Mouse (Mus musculus) ES-E14 (cell line): ENCODE data around the gene Mtif2. TPM values are rescaled to one million over a fixed set of nuclear protein-coding genes. Genes with fewer than 3 reads are reported as not detected.

Experiments used
- DNase-seq: peaks from one replicate; pipeline ENCODE4 v3.0.0-alpha.2; 2013; ENCODE audit warnings: low read depth, low spot score
- H3K27ac ChIP-seq: 2 replicates; pipeline ENCODE4 v1.5.1; 2012; ENCODE audit warnings: low read depth, mild to moderate bottlenecking, low read length, moderate library complexity, mixed read lengths; ENCODE audit not compliant: poor library complexity, insufficient read depth, severe bottlenecking
- H3K36me3 ChIP-seq: 2 replicates; pipeline ENCODE4 v1.6.1; 2012; ENCODE audit warnings: mild to moderate bottlenecking, low read length, moderate library complexity, mixed read lengths; ENCODE audit not compliant: control insufficient read depth, poor library complexity, insufficient read depth, severe bottlenecking
- H3K4me1 ChIP-seq, 2 experiments: fragments of 150-350 bp in 1 of 2; sonication (generic) in 1 of 2; 2 replicates each; pipeline ENCODE4 v1.6.1; 2012; ENCODE audit warnings: low read length in 2 of 2, mild to moderate bottlenecking in 1 of 2, mixed read lengths in 1 of 2; ENCODE audit not compliant: control insufficient read depth in 2 of 2, insufficient read depth in 2 of 2, poor library complexity in 1 of 2
- H3K4me3 ChIP-seq, 2 experiments: fragments of 150-350 bp in 1 of 2; sonication (generic) in 1 of 2; 2 replicates each; pipeline ENCODE4 v1.5.1; 2012; ENCODE audit warnings: low read length in 2 of 2, low read depth in 1 of 2, mild to moderate bottlenecking in 1 of 2, mixed read lengths in 1 of 2; ENCODE audit not compliant: insufficient read depth in 1 of 2, poor library complexity in 1 of 2, severe bottlenecking in 1 of 2
- H3K9ac ChIP-seq: 2 replicates; pipeline ENCODE4 v1.6.1; 2012; ENCODE audit warnings: low read depth, mild to moderate bottlenecking, low read length, mixed read lengths; ENCODE audit not compliant: poor library complexity, insufficient read depth, severe bottlenecking
- H3K9me3 ChIP-seq: fragments of 150-350 bp; sonication (generic); 2 replicates; pipeline ENCODE4 v1.6.1; 2012; ENCODE audit warnings: low read depth, mild to moderate bottlenecking, low read length; ENCODE audit not compliant: control insufficient read depth, insufficient read depth
- CHD2 ChIP-seq: IDR thresholded peaks from 2 replicates; pipeline ENCODE4 v1.6.1; 2014; ENCODE audit warnings: mild to moderate bottlenecking, low read depth, low read length, inconsistent platforms
- HCFC1 ChIP-seq: IDR thresholded peaks from 2 replicates; pipeline ENCODE4 v1.6.1; 2012; ENCODE audit warnings: low read length, inconsistent platforms, borderline replicate concordance; ENCODE audit not compliant: insufficient read depth
- MAFK ChIP-seq: IDR thresholded peaks from 2 replicates; pipeline ENCODE4 v1.6.1; 2014; ENCODE audit warnings: mild to moderate bottlenecking, low read depth, low read length, inconsistent platforms; ENCODE audit not compliant: insufficient read depth
- ZC3H11A ChIP-seq: IDR thresholded peaks from 2 replicates; pipeline ENCODE4 v1.6.1; 2012; ENCODE audit warnings: low read depth, mild to moderate bottlenecking, inconsistent platforms, low read length, borderline replicate concordance
- ZNF384 ChIP-seq: IDR thresholded peaks from 2 replicates; pipeline ENCODE4 v1.6.1; 2012; ENCODE audit warnings: low read depth, low read length, inconsistent platforms
- in situ Hi-C, 2 experiments: fragments of 600-800 bp; cut with MboI; formaldehyde crosslinking; loops; one replicate each; pipeline ENCODE4 v1.15.1; 2025; ENCODE audit warnings: low sequenced_read_pairs in 2 of 2, inconsistent platforms in 1 of 2; ENCODE audit not compliant: unreplicated experiment in 2 of 2
- total RNA-seq: library from RNA; depleted of rRNA; stranded (reverse); fragments of 300-350 nt; gene quantifications from 2 replicates; pipeline ENCODE4 v1.2.3, GENCODE M21; 2012; rRNA removed

Gene Mtif2
- total RNA-seq, 1 experiment = 30.0 TPM

GRCm38 (mm10) chr11:29572656-29573055 lies 46.4 kb downstream of the Mtif2 start:
- in situ Hi-C loops = no loop called here
- Histone ChIP-seq H3K36me3 (no peaks in the 10 kb centered on the region), H3K4me1 (no peaks in the 10 kb centered on the region), H3K4me3 (no peak overlapping the region), H3K9ac (no peak overlapping the region), H3K9me3 (no peaks in the 10 kb centered on the region), H3K27ac (no peak overlapping the region)
- DNase-seq = no peak
- TF ChIP-seq MAFK = no peak
- TF ChIP-seq CHD2 = no peak
- no peak for TF ChIP-seq ZC3H11A
- TF ChIP-seq HCFC1 = no peak
- no peak for TF ChIP-seq ZNF384

- TF ChIP-seq ZC3H11A (peak; percentile 69; the same call in 1 of the 2 replicates), CHD2 (no peak)
- no peaks in the 10 kb centered on the region for H3K9me3 ChIP-seq
- no peak overlapping the region for H3K27ac ChIP-seq
- no peak for DNase-seq
- no peak overlapping the region for H3K9ac ChIP-seq
- no peaks in the 10 kb centered on the region for H3K4me1 ChIP-seq
- H3K4me3 ChIP-seq = no peak overlapping the region
- in situ Hi-C loops = no loop called here
- no peaks in the 10 kb centered on the region for H3K36me3 ChIP-seq
These were observed 53.4 kb downstream of the Mtif2 start for GRCm38 (mm10) chr11:29579610-29580009.

Other genes starting within 250 kb of the Mtif2 start
- 13.9 and 15.3 TPM in 2 replicates for gene Ccdc88a, start 152.8 kb upstream of the Mtif2 start, total RNA-seq
- 8.2 and 12.4 TPM in 2 replicates for gene Prorsd1, start 11.4 kb upstream of the Mtif2 start, total RNA-seq
- 0.58 and 0.67 TPM in 2 replicates for gene Clhc1, start 21.5 kb downstream of the Mtif2 start, total RNA-seq
- gene Rps27a, start 21.7 kb downstream of the Mtif2 start, total RNA-seq = 953 and 1,218 TPM in 2 replicates
- 360 and 368 TPM in 2 replicates for gene Rtn4, start 166.5 kb downstream of the Mtif2 start, total RNA-seq